Mouse (Mus musculus) olfactory bulb, adult 2 months (tissue): Measurements from ENCODE around the gene Stap2.

Source experiments
- CTCF ChIP-seq: fragments of 200-500 bp; IDR thresholded peaks from 2 replicates; pipeline ENCODE4 v1.5.1; 2012; ENCODE audit warnings: low read depth, mild to moderate bottlenecking, low read length, moderate library complexity; ENCODE audit not compliant: insufficient read depth
- POLR2A ChIP-seq: fragments of 200-500 bp; IDR thresholded peaks from 2 replicates; pipeline ENCODE4 v1.6.1; 2012; ENCODE audit warnings: mild to moderate bottlenecking, low read depth, low read length, moderate library complexity; ENCODE audit not compliant: insufficient read depth

GRCm38 (mm10) chr17:55958584-55958886 lies 46.8 kb downstream of the Stap2 start:
- TF ChIP-seq POLR2A, result no peak
- no peak for TF ChIP-seq CTCF
